Comparison of ENCODE assay signal across 8 mouse cellular contexts in genomic region chr16:49441225-49441624, GRCm38 (mm10).
DNase-seq lines count a peak whose midpoint lies in the region; ATAC-seq lines count a peak whose summit lies in the region.

No protein-coding gene starts in this region.

- intact Hi-C loops in left cerebral cortex, postnatal 10 days (cut with DNase I), result no loop called here

- peak; percentile 14 for DNase-seq in heart, postnatal 4 days
- DNase-seq in heart, adult 9 months (ENCODE audit: low spot score in 2 of 2), result no peak
- peak; percentile 13 for DNase-seq in right cerebral cortex, postnatal 14 days
- no peak for DNase-seq in right cerebral cortex, postnatal 25 days
- DNase-seq in embryo, embryonic 10 days (ENCODE audit: low spot score), result peak; percentile 51
- peak; percentile 9 for DNase-seq in thymus, postnatal 25 days
- DNase-seq in left cerebral cortex, postnatal 10 days (ENCODE audit: extremely low spot score in 1 of 2, low spot score in 2 of 2), result no peak

- no peak for ATAC-seq in erythroblast, adult 5-6 weeks (replicated peaks; ENCODE audit: low FRiP score, poor library complexity, severe bottlenecking)

Comparison
In these comparisons a context has a peak if more than half of its experiments do, and no peak if none do; other contexts are left out.
1. DNase-seq: peak in heart, postnatal 4 days (single experiment), right cerebral cortex, postnatal 14 days (single experiment), embryo, embryonic 10 days (single experiment) and thymus, postnatal 25 days (single experiment); none in heart, adult 9 months (0 of 2), right cerebral cortex, postnatal 25 days (single experiment) and left cerebral cortex, postnatal 10 days (0 of 2).